Mouse (Mus musculus): ENCODE results near the gene Fam57b.
"Not testable (repeated sequence)": the region's sequence is repeated elsewhere in the genome, so short reads cannot be mapped to it uniquely, and the experiment has no call there.

Fam57b gene

DNA sequence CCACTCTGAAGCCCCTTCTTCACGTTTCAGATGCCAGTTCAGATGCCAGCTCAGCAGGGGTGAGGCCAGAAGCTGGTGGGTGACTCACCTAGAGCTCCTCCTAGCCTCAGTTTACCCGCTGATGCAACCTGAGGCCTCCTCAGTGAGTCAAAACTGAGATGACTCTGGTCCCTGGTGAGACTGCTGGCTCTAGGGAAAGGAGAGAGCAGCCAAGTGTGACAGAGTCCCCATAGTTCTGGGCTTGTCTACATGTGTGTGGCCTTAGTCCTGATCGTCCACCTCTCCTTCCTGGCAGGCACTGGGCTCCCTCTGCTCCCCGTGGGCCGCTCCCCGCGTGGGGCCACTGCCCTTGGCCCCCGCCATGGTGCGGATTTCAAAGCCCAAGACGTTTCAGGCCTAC, 20.0 kb upstream of the Fam57b start:
- in situ Hi-C loops (cut with MboI, MseI), result no loop called here

DNA sequence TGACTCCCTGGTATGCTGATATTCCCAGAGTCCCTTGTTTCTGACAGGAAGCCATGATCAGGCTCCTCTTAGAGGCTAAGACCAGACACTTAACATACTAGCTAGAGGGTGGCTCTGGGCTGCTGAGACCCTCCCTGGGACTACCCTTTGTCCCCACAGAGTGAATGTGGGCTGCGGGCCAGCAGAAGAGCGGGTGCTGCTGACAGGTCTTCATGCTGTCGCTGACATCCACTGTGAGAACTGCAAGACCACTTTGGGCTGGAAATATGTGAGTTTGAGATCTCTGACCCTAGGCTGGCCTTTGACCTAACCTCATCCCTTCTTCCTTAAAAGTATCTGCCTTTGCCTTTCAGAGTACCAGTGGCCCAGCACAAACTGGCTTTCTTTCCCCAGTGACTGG, 19.3 kb upstream of the Fam57b start:
- in situ Hi-C loops (cut with MboI, MseI), result no loop called here

DNA sequence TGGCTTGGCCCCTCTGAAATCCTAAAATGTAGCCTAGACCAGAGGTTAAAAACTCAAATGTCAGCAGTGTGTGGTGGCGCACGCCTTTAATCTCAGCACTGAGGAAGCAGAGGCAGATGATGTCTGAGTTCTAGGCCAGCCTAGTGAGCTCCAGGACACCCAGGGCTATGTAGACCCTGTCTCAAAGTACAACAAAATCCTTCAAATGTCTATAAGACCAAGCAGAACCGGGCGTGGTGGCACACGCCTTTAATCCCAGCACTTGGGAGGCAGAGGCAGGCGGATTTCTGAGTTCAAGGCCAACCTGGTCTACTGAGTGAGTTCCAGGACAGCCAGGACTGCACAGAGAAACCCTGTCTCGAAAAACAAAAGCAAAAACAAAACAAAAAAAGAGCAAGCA, 18.4 kb upstream of the Fam57b start:
- in situ Hi-C loops (cut with MboI, MseI), result not testable (repeated sequence)

DNA sequence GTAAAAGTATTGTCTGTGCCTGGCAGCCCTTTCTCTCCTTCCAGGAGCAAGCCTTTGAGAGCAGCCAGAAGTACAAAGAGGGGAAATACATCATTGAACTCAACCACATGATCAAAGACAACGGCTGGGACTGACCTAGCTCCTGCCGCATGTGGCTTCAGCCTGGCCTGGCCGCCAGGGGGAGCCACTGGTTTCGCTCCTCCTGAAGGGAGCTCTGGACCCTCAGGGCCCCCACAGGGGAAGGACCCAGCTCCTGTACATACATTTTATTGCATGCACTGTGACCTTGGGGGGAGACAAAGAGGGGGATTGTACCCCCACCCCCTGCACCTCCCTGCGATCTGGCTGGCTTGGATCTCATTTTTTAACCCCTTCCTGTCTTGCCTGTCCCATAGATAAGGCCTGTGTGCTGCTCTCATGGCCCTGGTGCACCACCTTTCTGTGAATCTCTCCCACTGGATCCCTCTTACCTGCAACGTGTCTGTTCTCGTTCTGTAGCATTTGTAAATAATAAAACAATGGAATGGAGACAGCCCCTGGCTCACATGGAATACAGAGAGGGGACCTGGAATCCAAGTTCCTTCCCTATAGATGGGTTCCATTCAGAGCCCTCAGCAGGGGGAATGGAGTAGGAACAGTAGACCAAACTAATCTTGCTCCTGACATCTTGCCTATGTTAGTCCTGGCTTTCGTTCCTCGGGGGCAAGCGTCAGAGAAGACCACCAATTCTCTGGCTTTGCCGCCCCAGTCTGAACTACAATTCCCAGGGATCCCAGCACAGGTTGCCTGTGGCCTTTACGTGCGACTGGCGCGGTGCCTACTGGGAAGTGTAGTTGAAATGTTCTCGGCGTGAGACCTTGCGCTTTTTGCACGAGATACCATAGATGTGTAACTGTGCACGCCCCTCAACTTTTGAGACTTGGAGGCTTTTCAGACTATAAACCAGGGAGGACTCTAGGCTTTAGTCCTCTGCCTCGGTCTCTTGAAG, 17.2 kb upstream of the Fam57b start:
- in situ Hi-C loops (cut with MboI, MseI), result no loop called here

DNA sequence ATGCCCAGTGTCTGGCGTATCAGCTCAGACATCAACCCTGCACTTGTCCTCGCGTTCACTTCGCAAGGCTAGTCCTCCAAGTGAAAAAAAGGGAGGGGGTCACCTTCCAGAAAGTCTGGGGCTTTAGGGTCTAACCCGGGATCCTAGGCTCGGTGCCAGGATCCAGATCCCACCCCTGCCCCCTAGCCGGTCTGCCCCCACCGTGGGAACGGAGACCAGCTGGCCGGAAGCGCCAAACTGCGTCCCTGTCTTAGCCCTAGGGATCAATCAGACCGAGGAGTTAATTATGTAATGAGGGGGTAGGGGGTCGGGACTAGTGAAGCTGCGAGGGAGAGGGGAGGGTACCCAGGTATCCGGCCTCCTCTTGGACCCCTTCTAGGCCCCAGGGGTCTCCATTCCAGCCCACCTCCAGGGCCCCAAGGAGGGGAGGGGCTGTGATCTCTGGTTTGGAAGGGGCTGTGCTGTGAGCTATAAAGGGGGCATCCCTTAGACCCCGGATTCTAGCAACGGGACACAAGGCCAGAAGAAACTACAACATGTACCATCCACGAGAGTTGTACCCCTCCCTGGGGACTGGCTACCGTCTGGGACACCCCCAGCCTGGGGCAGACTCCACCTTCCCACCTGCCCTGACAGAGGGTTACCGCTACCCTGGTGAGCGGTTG, 16.4 kb upstream of the Fam57b start, which contains the start of gene Tbx6:
TSS of gene Tbx6 (plus strand) at position 513 of the 665 bp plus-strand sequence.
- in situ Hi-C loops (cut with MboI, MseI), result no loop called here

DNA sequence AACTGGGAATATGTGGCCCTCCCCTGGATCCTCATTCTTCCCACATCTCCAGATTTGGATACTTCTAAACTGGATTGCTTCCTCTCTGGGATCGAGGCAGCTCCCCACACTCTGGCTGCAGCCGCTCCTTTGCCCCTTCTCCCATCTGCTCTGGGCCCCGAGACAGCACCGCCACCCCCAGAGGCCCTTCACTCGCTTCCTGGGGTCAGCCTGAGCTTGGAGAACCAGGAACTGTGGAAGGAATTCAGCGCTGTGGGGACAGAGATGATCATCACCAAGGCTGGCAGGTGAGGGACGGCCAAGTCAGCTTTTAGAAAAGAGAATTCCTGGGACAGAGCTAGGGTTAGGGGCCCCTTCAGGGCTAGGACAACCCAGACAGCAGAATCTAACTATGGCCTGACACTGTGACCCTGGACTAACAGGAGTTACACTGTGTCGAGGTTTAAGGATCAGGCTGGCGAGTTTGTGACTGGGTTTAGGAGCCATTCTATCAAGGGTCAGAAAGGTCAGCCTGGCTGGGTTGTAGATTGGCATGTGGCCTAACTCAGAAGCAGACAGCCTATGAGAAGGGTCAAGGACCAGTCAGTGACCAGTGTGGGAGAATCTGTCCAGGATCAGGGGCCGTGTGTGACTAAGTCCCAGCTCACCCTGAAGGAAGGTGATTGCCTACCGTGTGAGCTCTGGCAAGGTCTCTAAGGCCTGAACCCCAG, 15.7 kb upstream of the Fam57b start:
- in situ Hi-C loops (cut with MboI, MseI), result no loop called here

DNA sequence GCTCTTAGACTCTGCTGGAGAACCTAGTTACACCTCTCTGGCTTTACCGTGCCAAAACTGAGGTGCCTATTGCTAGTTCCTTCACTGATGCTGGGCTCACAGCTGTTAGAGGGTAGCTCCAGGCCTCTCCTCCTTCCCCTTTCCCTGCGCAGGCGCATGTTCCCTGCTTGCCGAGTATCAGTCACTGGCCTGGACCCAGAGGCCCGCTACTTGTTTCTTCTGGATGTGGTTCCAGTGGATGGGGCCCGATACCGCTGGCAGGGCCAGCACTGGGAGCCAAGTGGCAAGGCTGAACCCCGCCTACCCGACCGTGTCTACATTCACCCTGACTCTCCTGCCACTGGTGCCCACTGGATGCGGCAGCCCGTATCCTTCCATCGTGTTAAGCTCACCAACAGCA, 14.8 kb upstream of the Fam57b start:
- in situ Hi-C loops (cut with MboI, MseI), result no loop called here

DNA sequence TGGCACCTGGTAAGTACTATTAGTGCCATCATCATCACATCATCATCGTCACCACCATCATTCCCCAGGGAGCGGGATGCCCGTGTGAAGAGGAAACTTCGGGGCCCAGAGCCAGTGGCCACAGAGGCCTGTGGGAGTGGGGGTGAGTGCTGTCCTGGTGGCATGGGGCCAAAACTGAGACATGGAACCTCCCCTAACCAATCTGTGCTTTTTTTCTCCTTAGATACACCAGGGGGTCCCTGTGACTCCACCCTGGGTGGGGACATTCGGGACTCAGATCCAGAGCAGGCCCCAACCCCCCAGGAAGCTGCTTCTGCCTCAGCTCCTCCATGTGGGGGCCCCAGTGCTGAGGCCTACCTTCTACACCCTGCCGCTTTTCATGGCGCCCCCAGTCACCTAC, 13.0 kb upstream of the Fam57b start:
- in situ Hi-C loops (cut with MboI, MseI), result no loop called here

DNA sequence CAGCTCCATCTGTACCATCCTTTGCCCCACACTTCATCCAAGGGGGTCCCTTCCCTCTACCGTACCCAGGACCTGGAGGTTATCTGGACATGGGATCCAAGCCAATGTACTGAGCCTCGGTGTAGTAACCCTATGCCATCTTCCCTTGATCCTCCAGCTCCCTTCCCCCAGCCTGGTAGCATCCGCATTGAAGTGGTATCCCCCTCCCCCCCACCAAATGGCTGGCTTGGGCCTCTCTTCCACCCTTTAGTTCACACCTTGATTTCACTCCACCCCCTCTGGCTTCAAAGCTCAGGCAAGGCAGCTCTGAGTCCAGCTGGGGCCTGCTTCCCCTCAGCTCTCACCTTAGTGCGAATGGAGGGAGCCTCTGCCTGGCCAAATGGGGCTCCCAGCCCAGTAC, 12.4 kb upstream of the Fam57b start:
- in situ Hi-C loops (cut with MboI, MseI), result no loop called here

DNA sequence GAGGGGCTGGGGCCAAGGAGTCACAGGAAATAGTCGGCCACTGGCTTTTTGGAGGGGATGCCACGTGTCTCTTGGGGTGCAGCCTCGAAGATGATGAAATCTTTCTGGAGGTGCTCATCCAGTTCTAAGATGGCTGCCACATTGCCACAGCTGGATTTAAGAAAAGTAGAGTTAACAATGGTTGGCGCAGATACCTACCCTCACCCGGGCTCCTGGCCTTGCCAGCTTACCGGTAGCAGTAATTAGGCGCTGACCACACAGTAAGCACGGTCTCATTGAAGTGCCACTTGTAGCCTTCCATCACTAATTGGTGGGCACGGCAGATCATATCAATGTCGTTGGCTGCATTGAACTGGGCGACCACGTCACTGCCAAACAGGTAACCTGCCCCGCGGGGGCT, 11.3 kb upstream of the Fam57b start:
- in situ Hi-C loops (cut with MboI, MseI), result no loop called here

DNA sequence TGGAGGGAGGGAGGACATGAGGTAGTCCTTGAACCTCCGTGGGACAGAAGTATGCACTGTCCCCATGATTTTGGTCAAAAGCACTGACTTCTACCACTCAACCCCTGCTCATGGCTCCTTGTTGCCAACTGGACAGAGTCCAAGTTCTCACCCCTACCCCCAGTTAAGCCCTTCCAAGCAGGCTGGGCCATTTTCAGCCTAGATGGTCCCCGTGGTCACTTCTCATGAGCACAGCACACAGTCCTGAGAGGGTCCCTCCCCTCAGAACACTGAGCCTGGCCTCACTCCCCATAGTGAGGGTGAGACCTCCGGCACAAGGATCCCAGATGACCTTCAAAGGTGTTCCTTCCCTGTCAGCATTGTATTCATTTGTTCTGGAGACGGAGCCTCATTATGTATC, 8.3 kb upstream of the Fam57b start:
- in situ Hi-C loops (cut with MboI, MseI), result no loop called here

DNA sequence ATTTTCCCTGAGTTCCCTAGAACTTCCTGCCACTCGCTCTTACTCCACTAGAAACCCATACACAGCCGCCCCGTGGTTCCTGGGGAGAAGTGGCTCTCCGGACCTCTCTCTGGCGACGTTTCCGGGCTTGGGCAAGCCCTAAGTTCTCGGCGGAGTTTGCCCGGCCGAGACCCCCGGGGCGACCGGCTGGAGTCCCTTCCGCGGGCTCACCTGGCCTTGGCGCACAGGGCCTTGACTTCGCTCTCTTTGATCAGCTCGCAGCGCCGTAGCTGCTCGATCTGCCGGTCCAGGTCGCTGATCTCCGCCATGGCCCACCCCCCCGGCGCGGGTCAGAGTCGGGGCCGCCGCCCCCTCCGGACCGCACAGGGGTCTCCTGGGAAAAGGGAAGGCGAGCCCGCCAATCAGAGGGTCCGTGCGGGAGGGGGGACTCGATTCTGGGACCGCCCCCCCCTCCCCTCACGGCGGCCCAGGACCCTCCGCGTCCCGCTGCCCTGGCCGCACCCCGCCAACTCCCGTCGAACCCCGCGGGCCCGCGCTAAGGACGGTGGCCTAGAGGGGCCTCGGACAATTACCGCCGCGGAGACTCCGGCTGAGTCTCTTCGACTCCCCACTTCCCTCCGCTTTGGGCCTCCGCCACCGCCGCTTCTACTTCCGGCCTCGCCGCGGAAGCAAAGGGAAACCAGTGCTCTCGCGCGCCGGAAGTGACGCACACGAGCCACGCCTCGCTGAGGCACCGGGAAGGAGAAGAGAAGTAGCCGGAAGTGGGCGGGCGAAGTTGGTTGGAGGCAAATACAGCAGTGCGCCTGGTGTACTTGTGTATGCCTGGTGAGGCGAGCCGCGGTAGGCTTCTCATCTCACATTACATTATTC, 5.4 kb upstream of the Fam57b start, which contains the start of gene Ppp4c:
TSS of gene Ppp4c (minus strand) at position 646 of the 870 bp plus-strand sequence.
- in situ Hi-C loops (cut with MboI, MseI), result no loop called here

DNA sequence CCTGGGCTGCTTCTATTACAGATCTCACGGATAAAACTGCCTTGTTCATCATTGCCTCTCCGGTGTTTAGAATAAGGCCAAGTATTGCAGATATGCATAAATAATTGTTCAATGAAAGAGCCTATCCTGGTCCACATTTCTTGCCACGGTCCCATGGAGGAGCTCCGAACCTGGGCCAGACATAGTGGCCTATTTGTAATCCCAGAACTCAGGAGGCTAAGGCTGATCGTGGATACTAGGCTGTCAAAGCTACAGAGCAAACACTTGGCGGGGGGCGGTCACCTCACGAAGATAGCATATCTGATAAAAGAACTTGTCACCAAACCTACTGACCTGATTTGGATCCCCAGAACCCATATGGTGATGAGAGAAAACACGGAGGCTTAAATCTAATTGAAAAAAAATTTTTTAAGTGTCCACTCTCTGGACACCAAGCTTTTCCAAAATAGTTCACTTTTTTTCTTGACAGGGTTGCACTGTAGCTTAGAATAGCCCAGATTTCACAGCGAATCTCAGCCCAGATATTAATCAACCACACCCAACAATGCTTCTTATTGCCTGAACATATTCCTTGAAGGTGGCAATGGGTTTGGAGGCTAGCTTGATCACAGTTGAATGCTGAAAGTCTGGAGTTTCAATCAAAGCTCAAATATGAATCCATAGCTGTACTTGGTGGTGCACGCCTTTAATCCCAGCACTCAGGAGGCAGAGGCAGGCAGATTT, 4.6 kb upstream of the Fam57b start:
- in situ Hi-C loops (cut with MboI, MseI), result no loop called here

DNA sequence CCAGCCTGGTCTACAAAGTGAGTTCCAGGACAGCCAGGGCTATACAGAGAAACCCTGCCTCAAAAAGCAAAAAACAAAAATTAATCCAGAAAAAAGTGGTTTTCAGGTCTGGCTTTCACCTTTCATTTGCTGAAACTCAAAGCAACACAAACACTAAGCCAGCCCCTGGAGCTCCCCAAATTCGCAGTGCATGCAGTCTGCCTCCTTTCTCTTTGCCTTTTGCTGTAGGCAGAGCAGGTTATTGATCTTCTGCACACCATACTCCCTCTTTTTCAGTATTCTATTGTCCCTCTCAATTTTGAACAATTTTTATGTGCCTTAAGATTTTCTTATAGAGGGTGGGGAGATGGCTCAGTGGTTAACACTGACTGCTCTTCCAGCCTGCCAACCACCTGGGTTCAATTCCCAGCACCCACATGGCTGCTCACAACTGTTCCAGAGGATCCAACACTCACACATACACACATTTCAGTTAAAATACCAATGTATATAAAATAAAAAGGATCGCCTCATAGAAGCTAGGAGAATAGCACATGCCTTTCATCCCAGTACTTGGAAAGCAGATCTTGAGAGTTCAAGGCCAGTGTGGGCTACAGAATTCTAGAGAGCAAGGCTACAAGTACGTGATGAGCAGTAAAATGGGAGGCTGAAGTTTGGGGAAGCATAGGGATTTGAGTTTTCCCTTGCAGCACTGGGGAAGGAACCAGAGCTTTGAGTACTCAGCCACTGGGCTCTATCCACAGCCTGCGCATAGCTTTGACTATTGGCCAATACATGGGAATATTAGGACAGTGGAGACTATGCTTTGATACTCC, 3.8 kb upstream of the Fam57b start:
- in situ Hi-C loops (cut with MboI, MseI), result no loop called here

DNA sequence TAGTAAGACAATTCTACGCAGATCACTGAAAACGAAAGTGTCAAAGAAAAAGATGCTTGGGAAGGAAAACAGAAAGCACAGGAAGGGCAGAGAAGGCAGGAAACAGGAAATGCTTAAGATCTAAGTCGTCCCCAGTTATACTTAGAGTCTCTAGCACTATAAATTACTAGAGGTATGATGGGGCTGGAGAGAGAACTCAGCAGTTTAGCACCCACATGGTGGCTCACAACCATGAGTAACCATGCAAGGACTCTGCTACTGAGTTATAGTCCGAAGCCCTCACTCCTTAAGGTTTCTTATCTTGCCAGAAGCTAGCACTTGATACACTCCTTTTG, 3.2 kb upstream of the Fam57b start:
- in situ Hi-C loops (cut with MboI, MseI), result no loop called here

DNA sequence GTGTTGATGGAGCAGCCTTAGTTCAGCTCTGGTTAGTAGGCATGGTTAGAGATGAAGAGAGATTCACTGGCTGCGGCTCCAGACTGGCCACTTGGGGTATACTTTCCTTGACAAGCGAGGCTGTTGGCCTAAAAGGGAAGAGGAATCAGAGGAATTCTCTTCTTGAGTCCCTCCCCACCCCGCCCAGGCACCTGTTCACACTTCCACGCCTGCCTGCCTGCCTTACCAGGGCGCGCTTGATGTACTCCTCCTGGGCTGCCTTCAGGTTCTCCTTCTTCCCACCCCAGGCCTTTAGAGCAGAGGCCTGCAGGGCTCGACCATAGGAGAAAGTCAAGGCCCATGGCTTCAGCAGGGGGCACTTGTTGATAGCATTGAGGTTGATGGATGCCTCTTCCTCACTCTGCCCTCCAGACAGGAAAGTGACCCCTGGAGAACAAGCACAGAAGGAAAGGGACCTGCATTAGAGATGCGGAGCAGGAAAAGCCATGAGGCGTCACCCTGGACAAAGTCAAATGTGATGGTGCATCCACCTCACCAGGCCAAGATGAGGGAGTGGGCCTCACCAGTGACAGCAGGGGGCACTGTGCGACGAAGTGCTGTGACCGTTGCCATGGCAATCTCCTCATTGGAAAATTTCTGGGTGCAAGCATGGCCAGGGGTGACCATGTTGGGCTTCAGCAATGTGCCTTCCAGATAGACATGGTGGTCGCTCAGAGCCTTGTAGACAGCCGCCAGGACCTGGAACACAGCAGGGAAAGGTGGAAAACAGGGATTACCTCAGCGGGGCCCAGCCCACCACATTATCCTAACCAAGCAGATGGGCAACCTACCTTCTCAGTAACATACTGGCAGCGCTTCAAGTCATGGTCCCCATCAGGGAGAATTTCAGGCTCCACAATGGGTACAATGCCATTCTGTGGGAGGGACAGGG, 1.8 kb upstream of the Fam57b start:
- in situ Hi-C loops (cut with MboI, MseI), result no loop called here

DNA sequence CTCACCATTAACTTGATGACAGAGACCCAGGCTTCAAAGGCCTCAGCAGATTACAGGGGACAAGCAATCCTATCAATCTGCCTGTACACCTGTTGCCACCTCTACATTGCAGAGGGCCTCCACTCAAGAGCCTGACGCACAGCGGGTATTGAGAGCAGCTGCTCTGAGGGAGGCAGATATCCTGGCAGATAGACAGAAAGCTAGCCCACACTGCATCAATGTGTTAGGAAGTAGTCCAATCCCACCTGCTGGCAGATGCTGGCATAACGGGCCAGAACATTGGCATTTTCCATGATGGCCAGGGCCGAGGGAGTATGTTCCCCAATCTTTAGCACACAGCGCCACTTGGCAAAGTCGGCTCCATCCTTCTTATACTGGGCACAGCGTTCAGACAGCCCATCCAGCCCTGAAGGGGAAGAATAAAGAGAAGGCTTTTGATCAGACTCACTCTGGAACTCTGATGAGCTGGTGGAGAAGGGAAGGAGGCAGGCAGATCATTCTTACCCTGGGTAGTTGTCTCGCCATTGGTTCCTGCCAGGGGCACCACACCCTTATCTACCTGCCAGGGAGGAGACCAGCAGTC, 1.0 kb upstream of the Fam57b start:
- in situ Hi-C loops (cut with MboI, MseI), result no loop called here

Measured in T-helper 1 cell (primary cell).